Comparison of ENCODE assay signal across 17 mouse cellular contexts in the genomic region with DNA sequence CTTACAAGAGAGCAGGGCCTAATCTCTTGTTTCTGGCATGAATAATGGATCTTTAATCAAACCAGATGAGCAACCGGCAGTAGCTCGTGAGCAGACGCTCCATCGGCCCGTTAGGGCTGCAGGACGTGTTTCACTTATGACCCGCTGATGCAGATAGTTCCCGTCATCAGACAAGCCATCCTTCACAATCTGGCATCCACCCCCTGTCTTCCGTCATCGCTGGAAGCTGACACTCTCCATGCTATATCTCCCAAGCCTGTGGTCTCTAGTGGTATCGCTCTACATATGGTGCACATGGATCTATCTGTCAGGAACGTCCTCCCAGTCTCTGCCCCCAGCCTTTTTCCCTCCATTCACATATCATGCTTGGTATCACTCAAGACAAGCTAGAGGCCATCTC.
A peak's percentile ranks its signal among the peaks of the same experiment; 100 is the strongest.
DNase-seq lines count a peak whose midpoint lies in the region; ATAC-seq lines count a peak whose summit lies in the region.
"Had no signal": no experiment of that assay in that cellular context is flagged by ENCODE, and none has a peak within 500 bp of the region (broad histone marks: within the 10 kb centered on the region; RNA-seq: fewer than 3 reads in every experiment).

No protein-coding gene starts in this region.

- ATAC-seq in intestine, embryonic 14.5 days (replicated peaks; ENCODE audit: low FRiP score, low TSS enrichment, low read depth) = no peak
- no peak for ATAC-seq in intestine, embryonic 15.5 days
- ATAC-seq in lung, embryonic 15.5 days (ENCODE audit: borderline replicate concordance, extremely low read depth, low FRiP score, low TSS enrichment) = peak; percentile 62
- no peak for ATAC-seq in embryonic facial prominence, embryonic 15.5 days (ENCODE audit: insufficient number of reproducible peaks, low FRiP score, low TSS enrichment, low read depth)
- no peak for ATAC-seq in activated CD4-positive, CD25-positive, alpha-beta regulatory T cell, adult 4 months
- ATAC-seq: forebrain, embryonic 15.5 days; Patski had no signal

- no peak overlapping the region for H3K27ac ChIP-seq in intestine, embryonic 14.5 days (ENCODE audit: low read depth)
- no peak overlapping the region for H3K27ac ChIP-seq in intestine, embryonic 15.5 days
- no peak overlapping the region for H3K27ac ChIP-seq in lung, embryonic 15.5 days
- H3K27ac ChIP-seq in embryonic facial prominence, embryonic 15.5 days (replicated peaks) = no peak overlapping the region
- H3K27ac ChIP-seq: forebrain, embryonic 15.5 days; heart, embryonic 13.5 days; hindbrain, embryonic 15.5 days had no signal

- H3K9ac ChIP-seq in intestine, embryonic 14.5 days (ENCODE audit: low read length) = no peak overlapping the region
- H3K9ac ChIP-seq in intestine, embryonic 15.5 days = no peak overlapping the region
- H3K9ac ChIP-seq in lung, embryonic 15.5 days = no peak overlapping the region
- H3K9ac ChIP-seq in embryonic facial prominence, embryonic 15.5 days = no peak overlapping the region
- H3K9ac ChIP-seq: forebrain, embryonic 15.5 days; heart, embryonic 13.5 days; hindbrain, embryonic 15.5 days had no signal

- H3K4me1 ChIP-seq in intestine, embryonic 14.5 days (replicated peaks; ENCODE audit: control insufficient read depth, insufficient read depth, low read length) = peaks cover 2% of the 10 kb centered on the region; the same call in 1 of the 2 replicates
- peaks cover 3% of the 10 kb centered on the region; the same call in 1 of the 2 replicates for H3K4me1 ChIP-seq in intestine, embryonic 15.5 days (replicated peaks)
- peaks cover 7% of the 10 kb centered on the region; the same call in 1 of the 2 replicates for H3K4me1 ChIP-seq in lung, embryonic 15.5 days
- H3K4me1 ChIP-seq in embryonic facial prominence, embryonic 15.5 days = peaks cover 7% of the 10 kb centered on the region; the same call in 1 of the 2 replicates
- H3K4me1 ChIP-seq: forebrain, embryonic 15.5 days; heart, embryonic 13.5 days; hindbrain, embryonic 15.5 days had no signal

- no peak for DNase-seq in intestine, embryonic 14.5 days (ENCODE audit: low spot score)
- no peak for DNase-seq in lung, postnatal 25 days (ENCODE audit: low spot score)
- DNase-seq: adrenal gland, adult 2 months; adrenal gland, postnatal 36 days; cerebellum, adult 2 months; cerebellum, postnatal 10 days; gastrocnemius, postnatal 36 days; heart, postnatal 36 days had no signal

- no peaks in the 10 kb centered on the region for H3K27me3 ChIP-seq in intestine, embryonic 14.5 days (replicated peaks; ENCODE audit: control insufficient read depth, insufficient read depth, low read length)
- no peaks in the 10 kb centered on the region for H3K27me3 ChIP-seq in intestine, embryonic 15.5 days (replicated peaks)
- no peaks in the 10 kb centered on the region for H3K27me3 ChIP-seq in lung, embryonic 15.5 days
- H3K27me3 ChIP-seq in embryonic facial prominence, embryonic 15.5 days = no peaks in the 10 kb centered on the region
- H3K27me3 ChIP-seq: CH12.LX; forebrain, embryonic 15.5 days; hindbrain, embryonic 15.5 days had no signal

- no peaks in the 10 kb centered on the region for H3K9me3 ChIP-seq in intestine, embryonic 14.5 days (ENCODE audit: control insufficient read depth, low read length)
- H3K9me3 ChIP-seq in intestine, embryonic 15.5 days = no peaks in the 10 kb centered on the region
- H3K9me3 ChIP-seq in lung, embryonic 15.5 days = no peaks in the 10 kb centered on the region
- H3K9me3 ChIP-seq in embryonic facial prominence, embryonic 15.5 days (replicated peaks) = no peaks in the 10 kb centered on the region
- H3K9me3 ChIP-seq: forebrain, embryonic 15.5 days; heart, embryonic 13.5 days; hindbrain, embryonic 15.5 days had no signal

- WGBS in intestine, embryonic 14.5 days = 51% methylated on average over 12 of the region's 12 CpGs
- 64% methylated on average over 12 of the region's 12 CpGs for WGBS in intestine, embryonic 15.5 days
- WGBS in lung, embryonic 15.5 days = 51% methylated on average over 12 of the region's 12 CpGs
- 45% methylated on average over 12 of the region's 12 CpGs for WGBS in embryonic facial prominence, embryonic 15.5 days

- H3K4me3 ChIP-seq in intestine, embryonic 14.5 days (ENCODE audit: low read depth, low read length) = no peak overlapping the region
- H3K4me3 ChIP-seq in intestine, embryonic 15.5 days (replicated peaks) = no peak overlapping the region
- no peak overlapping the region for H3K4me3 ChIP-seq in lung, embryonic 15.5 days
- H3K4me3 ChIP-seq in embryonic facial prominence, embryonic 15.5 days (replicated peaks) = no peak overlapping the region
- H3K4me3 ChIP-seq: forebrain, embryonic 15.5 days; heart, embryonic 13.5 days; hindbrain, embryonic 15.5 days had no signal

- no peaks in the 10 kb centered on the region for H3K36me3 ChIP-seq in intestine, embryonic 14.5 days (ENCODE audit: control insufficient read depth, insufficient read depth, low read length)
- no peaks in the 10 kb centered on the region for H3K36me3 ChIP-seq in intestine, embryonic 15.5 days
- no peaks in the 10 kb centered on the region for H3K36me3 ChIP-seq in lung, embryonic 15.5 days
- H3K36me3 ChIP-seq in embryonic facial prominence, embryonic 15.5 days = no peaks in the 10 kb centered on the region
- H3K36me3 ChIP-seq: forebrain, embryonic 15.5 days; heart, embryonic 13.5 days; hindbrain, embryonic 15.5 days had no signal

- peak overlapping the region; percentile 16; the same call in 1 of the 2 replicates for H3K4me2 ChIP-seq in intestine, embryonic 14.5 days (ENCODE audit: low read length)
- no peak overlapping the region for H3K4me2 ChIP-seq in intestine, embryonic 15.5 days (replicated peaks)
- H3K4me2 ChIP-seq in lung, embryonic 15.5 days = peak overlapping the region; percentile 14; the same call in 1 of the 2 replicates
- H3K4me2 ChIP-seq in embryonic facial prominence, embryonic 15.5 days (replicated peaks) = peak overlapping the region; percentile 32; the same call in 1 of the 2 replicates
- H3K4me2 ChIP-seq: forebrain, embryonic 15.5 days; heart, embryonic 13.5 days; hindbrain, embryonic 15.5 days had no signal
